Mouse (Mus musculus) forebrain, embryonic 14.5 days (tissue): Measurements from ENCODE around the gene Phf2. TPM values are rescaled to one million over a fixed set of nuclear protein-coding genes. Genes with fewer than 3 reads are reported as not detected.
A peak's percentile ranks its signal among the peaks of the same experiment; 100 is the strongest.

Source experiments
- ATAC-seq: fragments of 200-750 bp; cut with Nextera tagmentation; 2 replicates; pipeline ENCODE4 v1.8.0; 2017; ENCODE audit warnings: mild to moderate bottlenecking, moderate library complexity
- DNase-seq: peaks from one replicate; pipeline ENCODE4 v3.0.0-alpha.2; 2015; ENCODE audit warnings: low spot score
- H3K27ac ChIP-seq: fragments of 300-500 bp; sonication (generic); 2 replicates; pipeline ENCODE4 v1.5.1; 2014; ENCODE audit warnings: low read depth, mild to moderate bottlenecking, control low read depth, low read length, moderate library complexity
- H3K27me3 ChIP-seq: fragments of 300-500 bp; sonication (generic); replicated peaks from 2 replicates; pipeline ENCODE4 v1.6.1; 2014; ENCODE audit warnings: low read length, control low read depth, mixed read lengths; ENCODE audit not compliant: control insufficient read depth, insufficient read depth
- H3K36me3 ChIP-seq: fragments of 300-500 bp; sonication (generic); 2 replicates; pipeline ENCODE4 v1.6.1; 2014; ENCODE audit warnings: low read length, control low read depth; ENCODE audit not compliant: control insufficient read depth, insufficient read depth
- H3K4me1 ChIP-seq: fragments of 300-500 bp; sonication (generic); 2 replicates; pipeline ENCODE4 v1.6.1; 2014; ENCODE audit warnings: antibody characterized with exemption, low read length, control low read depth; ENCODE audit not compliant: control insufficient read depth, insufficient read depth
- H3K4me2 ChIP-seq: fragments of 300-500 bp; sonication (generic); 2 replicates; pipeline ENCODE4 v1.6.1; 2014; ENCODE audit warnings: mild to moderate bottlenecking, control low read depth, low read length
- H3K4me3 ChIP-seq: fragments of 300-500 bp; sonication (generic); 2 replicates; pipeline ENCODE4 v1.5.1; 2014; ENCODE audit warnings: low read depth, low read length, control low read depth
- H3K9ac ChIP-seq: fragments of 300-500 bp; sonication (generic); 2 replicates; pipeline ENCODE4 v1.6.1; 2014; ENCODE audit warnings: mild to moderate bottlenecking, low read length, control low read depth, moderate library complexity
- H3K9me3 ChIP-seq: fragments of 300-500 bp; sonication (generic); replicated peaks from 2 replicates; pipeline ENCODE4 v1.6.1; 2016; ENCODE audit warnings: low read length, control low read depth, mixed read lengths; ENCODE audit not compliant: control insufficient read depth
- WGBS: fragments of 180-500 bp; shearing (Covaris S2); extraction: QIAGEN DNeasy Blood & Tissue Kit; methylation state at CpG from one replicate; pipeline ENCODE4 v1.1.7; 2014; 5-methylcytosine and 5-hydroxymethylcytosine counted together
- polyA plus RNA-seq: library from polyadenylated mRNA; unstranded; fragments of >200 nt; fragmentation: Nextera tagmentation; extraction: Ambion mirVana; gene quantifications from 2 replicates; pipeline ENCODE4 v1.2.1, GENCODE M21; 2014

Gene Phf2
- polyA plus RNA-seq, 1 experiment from 2014 or later, result 10.6 TPM

GRCm38 (mm10) chr13:48807481-48808031 is 63.4 kb downstream of the Phf2 start:
- Histone ChIP-seq H3K27me3 (no peaks in the 10 kb centered on the region), H3K4me3 (no peak overlapping the region), H3K4me2 (no peak overlapping the region), H3K9ac (no peak overlapping the region), H3K4me1 (no peaks in the 10 kb centered on the region), H3K36me3 (peaks cover 78% of the 10 kb centered on the region), H3K27ac (no peak overlapping the region), H3K9me3 (no peaks in the 10 kb centered on the region)
- WGBS, result 65% methylated on average over 5 of the region's 5 CpGs
- DNase-seq, result peak; percentile 56
- peak; percentile 45; the same call in 1 of the 2 replicates for ATAC-seq

GRCm38 (mm10) chr13:48802181-48802580 is 68.7 kb downstream of the Phf2 start:
- no peaks in the 10 kb centered on the region for H3K4me1 ChIP-seq
- H3K4me2 ChIP-seq, result no peak overlapping the region
- H3K27me3 ChIP-seq, result no peaks in the 10 kb centered on the region
- H3K9me3 ChIP-seq, result no peaks in the 10 kb centered on the region
- WGBS, result 39% methylated on average over 15 of the region's 15 CpGs
- DNase-seq (no peak), ATAC-seq (no peak)
- no peak overlapping the region for H3K27ac ChIP-seq
- no peak overlapping the region for H3K4me3 ChIP-seq
- peaks cover 49% of the 10 kb centered on the region for H3K36me3 ChIP-seq
- H3K9ac ChIP-seq, result no peak overlapping the region

GRCm38 (mm10) chr13:48800850-48801546 is 69.9 kb downstream of the Phf2 start:
- Histone ChIP-seq H3K27ac (no peak overlapping the region), H3K4me3 (no peak overlapping the region), H3K4me1 (no peaks in the 10 kb centered on the region), H3K27me3 (no peaks in the 10 kb centered on the region), H3K9me3 (no peaks in the 10 kb centered on the region), H3K9ac (no peak overlapping the region), H3K4me2 (no peak overlapping the region), H3K36me3 (peaks cover 37% of the 10 kb centered on the region)
- peak; percentile 79 for ATAC-seq
- peak; percentile 80 for DNase-seq
- 24% methylated on average over 11 of the region's 11 CpGs for WGBS

- H3K9ac ChIP-seq, result no peak overlapping the region
- no peaks in the 10 kb centered on the region for H3K9me3 ChIP-seq
- H3K36me3 ChIP-seq, result peaks cover 13% of the 10 kb centered on the region
- H3K4me3 ChIP-seq, result no peak overlapping the region
- H3K27me3 ChIP-seq, result no peaks in the 10 kb centered on the region
- H3K4me1 ChIP-seq, result no peaks in the 10 kb centered on the region
- no peak overlapping the region for H3K4me2 ChIP-seq
- 36% methylated on average over 14 of the region's 14 CpGs for WGBS
- DNase-seq (peak; percentile 60), ATAC-seq (peak; percentile 46; the same call in 1 of the 2 replicates)
- no peak overlapping the region for H3K27ac ChIP-seq
These were observed 72.6 kb downstream of the Phf2 start for GRCm38 (mm10) chr13:48798256-48798771.

- H3K4me1 ChIP-seq, result no peaks in the 10 kb centered on the region
- H3K36me3 ChIP-seq, result peaks cover 6% of the 10 kb centered on the region; the same call in 1 of the 2 replicates
- H3K4me2 ChIP-seq, result no peak overlapping the region
- H3K27me3 ChIP-seq, result no peaks in the 10 kb centered on the region
- no peak overlapping the region for H3K4me3 ChIP-seq
- H3K9me3 ChIP-seq, result no peaks in the 10 kb centered on the region
- DNase-seq (no peak), ATAC-seq (no peak)
- H3K9ac ChIP-seq, result no peak overlapping the region
- WGBS, result 86% methylated on average over 11 of the region's 11 CpGs
- no peak overlapping the region for H3K27ac ChIP-seq
These were observed 74.0 kb downstream of the Phf2 start for GRCm38 (mm10) chr13:48796906-48797305.

GRCm38 (mm10) chr13:48795711-48796110 is 75.2 kb downstream of the Phf2 start:
- Histone ChIP-seq H3K9ac (no peak overlapping the region), H3K4me1 (no peaks in the 10 kb centered on the region), H3K27ac (no peak overlapping the region), H3K27me3 (no peaks in the 10 kb centered on the region), H3K4me2 (no peak overlapping the region), H3K36me3 (no peaks in the 10 kb centered on the region), H3K9me3 (no peaks in the 10 kb centered on the region), H3K4me3 (no peak overlapping the region)
- ATAC-seq (no peak), DNase-seq (no peak)
- WGBS, result 82% methylated on average over 6 of the region's 6 CpGs

GRCm38 (mm10) chr13:48784594-48785298 is 86.2 kb downstream of the Phf2 start:
- 81% methylated on average over 8 of the region's 8 CpGs for WGBS
- DNase-seq (no peak), ATAC-seq (no peak)
- no peak overlapping the region for H3K4me3 ChIP-seq
- no peaks in the 10 kb centered on the region for H3K36me3 ChIP-seq
- H3K27ac ChIP-seq, result no peak overlapping the region
- H3K27me3 ChIP-seq, result no peaks in the 10 kb centered on the region
- no peaks in the 10 kb centered on the region for H3K9me3 ChIP-seq
- H3K9ac ChIP-seq, result no peak overlapping the region
- H3K4me2 ChIP-seq, result no peak overlapping the region
- H3K4me1 ChIP-seq, result peaks cover 7% of the 10 kb centered on the region; the same call in 1 of the 2 replicates

- no peaks in the 10 kb centered on the region for H3K36me3 ChIP-seq
- H3K27ac ChIP-seq, result no peak overlapping the region
- WGBS, result 45% methylated on average over 8 of the region's 8 CpGs
- H3K9ac ChIP-seq, result no peak overlapping the region
- peaks cover 7% of the 10 kb centered on the region; the same call in 1 of the 2 replicates for H3K4me1 ChIP-seq
- no peak overlapping the region for H3K4me3 ChIP-seq
- no peak overlapping the region for H3K4me2 ChIP-seq
- no peaks in the 10 kb centered on the region for H3K9me3 ChIP-seq
- H3K27me3 ChIP-seq, result no peaks in the 10 kb centered on the region
- DNase-seq (peak; percentile 42), ATAC-seq (0 out of 2 replicates have a peak, but pooled peaks have one; percentile 42)
These were observed 86.8 kb downstream of the Phf2 start for GRCm38 (mm10) chr13:48784151-48784550.
